Mouse (Mus musculus): ENCODE measurements around the gene Auts2. TPM values are rescaled to one million over a fixed set of nuclear protein-coding genes. Genes with fewer than 3 reads are reported as not detected.

Auts2 gene
- polyA plus RNA-seq, 1 experiment from 2014 or later = 4.4 TPM

DNA sequence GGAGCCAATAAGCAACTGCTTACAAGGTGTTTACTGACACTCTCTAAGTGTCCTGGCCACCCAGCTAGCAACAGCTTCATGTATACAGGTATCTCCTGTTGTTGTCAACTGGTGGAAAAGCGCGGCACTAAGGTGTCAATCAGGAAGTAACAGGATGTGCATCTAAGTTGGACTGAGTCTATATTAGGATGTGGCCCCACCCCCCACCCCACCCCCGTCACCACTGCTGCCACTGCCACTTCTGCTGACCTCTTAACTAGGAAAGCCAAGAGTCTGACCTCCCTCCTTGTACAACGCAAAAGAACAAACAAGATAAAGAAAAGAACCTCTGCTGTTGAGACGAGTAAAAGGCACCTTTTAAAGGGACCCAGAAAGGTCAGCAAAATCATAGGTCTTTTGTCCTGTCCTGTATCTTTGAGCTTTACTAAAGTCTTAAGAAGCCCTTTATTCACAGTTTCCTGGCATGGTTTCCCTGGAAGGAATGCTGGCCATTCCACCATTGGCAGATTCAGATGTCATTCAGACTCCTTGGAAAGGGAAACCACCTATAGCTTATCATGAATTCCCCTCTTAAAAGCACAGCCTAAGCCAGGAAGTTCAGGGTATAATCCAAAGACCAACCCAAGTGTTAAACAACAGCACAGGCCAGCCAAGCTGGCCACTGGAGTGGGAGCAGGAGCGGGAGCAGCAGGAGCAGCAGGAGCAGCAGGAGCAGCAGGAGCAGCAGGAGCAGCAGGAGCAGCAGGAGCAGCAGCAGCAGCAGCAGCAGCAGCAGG lies 148.2 kb downstream of the Auts2 start:
- H3K27ac ChIP-seq (ENCODE audit: low read length) = 0 out of 2 replicates have a peak overlapping the region, but pooled peaks have one; percentile 26
- H3K27me3 ChIP-seq (replicated peaks; ENCODE audit: insufficient read depth, low read length) = no peaks in the 10 kb centered on the region
- DNase-seq (ENCODE audit: low spot score) (peak; percentile 79), ATAC-seq (peak; percentile 87)
- H3K36me3 ChIP-seq (ENCODE audit: insufficient read depth, low read length) = no peaks in the 10 kb centered on the region
- WGBS = 30% methylated on average over 6 of the region's 6 CpGs
- TF ChIP-seq EP300 (IDR thresholded peaks at IDR 0.05) (no peak), CTCF (IDR thresholded peaks at IDR 0.05) (no peak)
- H3K4me2 ChIP-seq (replicated peaks; ENCODE audit: low read depth, low read length) = peak overlapping the region; percentile 28; the same call in 1 of the 2 replicates
- H3K4me3 ChIP-seq (ENCODE audit: low read depth, low read length) = no peak overlapping the region
- H3K4me1 ChIP-seq (ENCODE audit: insufficient read depth, low read depth, low read length) = peaks cover 6% of the 10 kb centered on the region; the same call in 1 of the 2 replicates
- no peak overlapping the region for H3K9ac ChIP-seq (replicated peaks; ENCODE audit: low read depth)
- no peaks in the 10 kb centered on the region for H3K9me3 ChIP-seq (ENCODE audit: low read length)

GRCm38 (mm10) chr5:132391831-132392763 lies 151.0 kb downstream of the Auts2 start:
- H3K4me1 ChIP-seq (ENCODE audit: insufficient read depth, low read depth, low read length) = peaks cover 6% of the 10 kb centered on the region; the same call in 1 of the 2 replicates
- TF ChIP-seq EP300 (IDR thresholded peaks at IDR 0.05) (no peak), CTCF (IDR thresholded peaks at IDR 0.05) (no peak)
- peak overlapping the region; percentile 27 for H3K4me2 ChIP-seq (replicated peaks; ENCODE audit: low read depth, low read length)
- no peaks in the 10 kb centered on the region for H3K36me3 ChIP-seq (ENCODE audit: insufficient read depth, low read length)
- no peak overlapping the region for H3K4me3 ChIP-seq (ENCODE audit: low read depth, low read length)
- H3K27ac ChIP-seq (ENCODE audit: low read length) = no peak overlapping the region
- no peak overlapping the region for H3K9ac ChIP-seq (replicated peaks; ENCODE audit: low read depth)
- ATAC-seq = no peak
- no peaks in the 10 kb centered on the region for H3K9me3 ChIP-seq (ENCODE audit: low read length)
- 46% methylated on average over 14 of the region's 14 CpGs for WGBS
- no peaks in the 10 kb centered on the region for H3K27me3 ChIP-seq (replicated peaks; ENCODE audit: insufficient read depth, low read length)
- no peak for DNase-seq (ENCODE audit: low spot score)

- H3K4me3 ChIP-seq (ENCODE audit: low read depth, low read length) = no peak overlapping the region
- no peaks in the 10 kb centered on the region for H3K27me3 ChIP-seq (replicated peaks; ENCODE audit: insufficient read depth, low read length)
- no peak overlapping the region for H3K4me2 ChIP-seq (replicated peaks; ENCODE audit: low read depth, low read length)
- H3K27ac ChIP-seq (ENCODE audit: low read length) = no peak overlapping the region
- H3K36me3 ChIP-seq (ENCODE audit: insufficient read depth, low read length) = no peaks in the 10 kb centered on the region
- no peaks in the 10 kb centered on the region for H3K4me1 ChIP-seq (ENCODE audit: insufficient read depth, low read depth, low read length)
- H3K9ac ChIP-seq (replicated peaks; ENCODE audit: low read depth) = no peak overlapping the region
- DNase-seq (ENCODE audit: low spot score) = no peak
- ATAC-seq = no peak
- H3K9me3 ChIP-seq (ENCODE audit: low read length) = no peaks in the 10 kb centered on the region
- TF ChIP-seq EP300 (IDR thresholded peaks at IDR 0.05) (no peak), CTCF (IDR thresholded peaks at IDR 0.05) (no peak)
- 80% methylated on average over 5 of the region's 5 CpGs for WGBS
Measured at GRCm38 (mm10) chr5:132388746-132389145, 154.4 kb downstream of the Auts2 start.

GRCm38 (mm10) chr5:132385244-132385855 lies 157.8 kb downstream of the Auts2 start:
- Histone ChIP-seq H3K36me3 (ENCODE audit: insufficient read depth, low read length) (no peaks in the 10 kb centered on the region), H3K4me3 (ENCODE audit: low read depth, low read length) (no peak overlapping the region), H3K9ac (replicated peaks; ENCODE audit: low read depth) (no peak overlapping the region), H3K4me2 (replicated peaks; ENCODE audit: low read depth, low read length) (no peak overlapping the region), H3K9me3 (ENCODE audit: low read length) (no peaks in the 10 kb centered on the region), H3K27me3 (replicated peaks; ENCODE audit: insufficient read depth, low read length) (no peaks in the 10 kb centered on the region), H3K27ac (ENCODE audit: low read length) (no peak overlapping the region), H3K4me1 (ENCODE audit: insufficient read depth, low read depth, low read length) (no peaks in the 10 kb centered on the region)
- DNase-seq (ENCODE audit: low spot score) (no peak), ATAC-seq (no peak)
- WGBS = 59% methylated on average over 4 of the region's 4 CpGs
- no peak for TF ChIP-seq CTCF (IDR thresholded peaks at IDR 0.05)
- no peak for TF ChIP-seq EP300 (IDR thresholded peaks at IDR 0.05)

- H3K27ac ChIP-seq (ENCODE audit: low read length) = no peak overlapping the region
- H3K9ac ChIP-seq (replicated peaks; ENCODE audit: low read depth) = no peak overlapping the region
- TF ChIP-seq EP300 (IDR thresholded peaks at IDR 0.05) (no peak), CTCF (IDR thresholded peaks at IDR 0.05) (no peak)
- 38% methylated on average over 5 of the region's 5 CpGs for WGBS
- H3K27me3 ChIP-seq (replicated peaks; ENCODE audit: insufficient read depth, low read length) = no peaks in the 10 kb centered on the region
- DNase-seq (ENCODE audit: low spot score) (no peak), ATAC-seq (no peak)
- H3K4me2 ChIP-seq (replicated peaks; ENCODE audit: low read depth, low read length) = no peak overlapping the region
- H3K4me1 ChIP-seq (ENCODE audit: insufficient read depth, low read depth, low read length) = no peaks in the 10 kb centered on the region
- H3K4me3 ChIP-seq (ENCODE audit: low read depth, low read length) = no peak overlapping the region
- H3K9me3 ChIP-seq (ENCODE audit: low read length) = no peaks in the 10 kb centered on the region
- H3K36me3 ChIP-seq (ENCODE audit: insufficient read depth, low read length) = no peaks in the 10 kb centered on the region
Measured at GRCm38 (mm10) chr5:132380261-132380660, 162.9 kb downstream of the Auts2 start.

GRCm38 (mm10) chr5:132378977-132379376 lies 164.2 kb downstream of the Auts2 start:
- Histone ChIP-seq H3K36me3 (ENCODE audit: insufficient read depth, low read length) (no peaks in the 10 kb centered on the region), H3K27ac (ENCODE audit: low read length) (no peak overlapping the region), H3K4me3 (ENCODE audit: low read depth, low read length) (no peak overlapping the region), H3K4me2 (replicated peaks; ENCODE audit: low read depth, low read length) (no peak overlapping the region), H3K27me3 (replicated peaks; ENCODE audit: insufficient read depth, low read length) (no peaks in the 10 kb centered on the region), H3K9ac (replicated peaks; ENCODE audit: low read depth) (no peak overlapping the region), H3K9me3 (ENCODE audit: low read length) (no peaks in the 10 kb centered on the region), H3K4me1 (ENCODE audit: insufficient read depth, low read depth, low read length) (no peaks in the 10 kb centered on the region)
- DNase-seq (ENCODE audit: low spot score) = peak; percentile 67
- 38% methylated on average over 1 of the region's 1 CpGs for WGBS
- peak; percentile 73 for ATAC-seq
- TF ChIP-seq EP300 (IDR thresholded peaks at IDR 0.05) (no peak), CTCF (IDR thresholded peaks at IDR 0.05) (no peak)

Data from lung, postnatal 0 days (tissue).